Mouse (Mus musculus) small intestine, adult 2 months (tissue): ENCODE data around the gene Vkorc1.

Experiments used
- CTCF ChIP-seq: fragments of 200-500 bp; IDR thresholded peaks from 2 replicates; pipeline ENCODE4 v1.5.1; 2012; ENCODE audit warnings: low read depth, mild to moderate bottlenecking, control low read depth, inconsistent platforms, low read length, moderate library complexity, mixed read lengths; ENCODE audit not compliant: insufficient replicate concordance, insufficient read length; ENCODE audit errors: extremely low read depth
- POLR2A ChIP-seq: fragments of 200-500 bp; IDR thresholded peaks from 2 replicates; pipeline ENCODE4 v1.6.1; 2012; ENCODE audit warnings: low read depth, mild to moderate bottlenecking, control low read depth, inconsistent platforms, low read length, moderate library complexity

DNA sequence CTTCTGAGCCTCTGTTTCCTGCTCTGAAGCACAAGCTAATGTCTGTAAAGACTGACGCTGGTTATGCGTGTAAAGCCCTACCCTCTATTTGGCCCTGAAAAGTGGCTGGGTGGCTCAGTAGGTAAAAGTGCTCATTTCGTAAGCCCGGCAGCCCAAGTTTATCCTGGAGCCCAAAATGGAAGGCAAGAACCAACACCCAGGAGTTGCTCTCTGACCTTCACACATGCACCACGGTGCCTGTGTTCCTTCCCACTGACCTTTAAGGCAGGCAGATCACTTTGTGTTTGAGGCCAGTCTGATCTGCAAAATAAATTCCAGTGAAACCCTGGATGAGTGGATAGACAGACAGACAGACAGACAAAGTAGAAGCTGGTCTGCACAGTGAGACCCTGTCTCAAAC, 28.3 kb upstream of the Vkorc1 start:
- no peak for TF ChIP-seq POLR2A
- no peak for TF ChIP-seq CTCF
